Mouse (Mus musculus) G1E-ER4 (cell line): Measurements from ENCODE around the gene Slc30a10. TPM values are rescaled to one million over a fixed set of nuclear protein-coding genes. Genes with fewer than 3 reads are reported as not detected.

ENCODE experiments used
- GATA1 ChIP-seq: IDR thresholded peaks from one replicate; pipeline ENCODE4 v1.8.0; 2012; ENCODE audit warnings: low read length, inconsistent platforms
- polyA plus RNA-seq: library from polyadenylated mRNA; stranded (reverse); fragments of >175 nt; gene quantifications from 2 replicates; pipeline ENCODE4 v1.2.3, GENCODE M21; 2012

Gene Slc30a10
- polyA plus RNA-seq: 8.9 and 11.2 TPM in 2 replicates

DNA sequence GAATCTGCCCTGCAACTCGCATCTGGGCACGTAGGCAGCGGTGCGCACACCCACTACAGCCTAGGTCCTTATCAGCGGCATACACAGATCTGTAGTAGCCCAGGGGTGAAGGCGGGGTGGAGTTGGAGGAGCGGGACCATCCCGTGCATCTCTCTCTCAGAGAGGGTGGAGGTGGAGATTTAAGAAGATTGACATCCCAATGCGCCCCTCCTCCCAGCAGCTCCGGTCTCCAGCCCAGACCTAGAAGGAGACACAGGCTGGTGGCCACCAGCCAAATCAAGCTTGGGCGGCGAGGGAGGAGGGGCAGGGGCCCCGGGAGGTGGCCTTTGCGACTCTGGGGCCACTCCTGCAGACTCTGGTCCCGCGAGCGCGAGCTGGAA lies at the start of gene Slc30a10:
Gene Slc30a10, plus strand, starts transcription at position 274 of the 380 bp plus-strand sequence.
- TF ChIP-seq GATA1: peak; percentile 58

DNA sequence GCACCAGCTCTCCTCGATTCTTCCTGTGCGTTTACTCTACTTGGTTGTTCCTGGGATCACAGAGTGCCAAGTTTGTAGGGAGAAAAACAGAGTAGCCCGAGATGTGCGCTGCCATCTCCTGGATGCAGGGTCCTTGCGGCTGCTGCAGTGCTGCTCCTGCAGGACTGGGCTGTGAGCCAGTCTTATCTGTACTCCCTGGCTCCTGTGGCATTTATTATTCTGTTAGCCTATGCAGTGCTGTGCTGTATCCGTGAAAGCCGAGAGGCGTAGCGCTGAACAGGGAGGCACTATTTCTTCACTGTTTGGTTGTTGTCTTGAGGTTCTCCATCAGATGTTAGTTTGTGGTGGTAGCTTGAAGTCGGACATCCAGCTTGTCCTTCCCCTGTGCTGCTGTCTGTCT lies 48.7 kb upstream of the Slc30a10 start:
- no peak for TF ChIP-seq GATA1

DNA sequence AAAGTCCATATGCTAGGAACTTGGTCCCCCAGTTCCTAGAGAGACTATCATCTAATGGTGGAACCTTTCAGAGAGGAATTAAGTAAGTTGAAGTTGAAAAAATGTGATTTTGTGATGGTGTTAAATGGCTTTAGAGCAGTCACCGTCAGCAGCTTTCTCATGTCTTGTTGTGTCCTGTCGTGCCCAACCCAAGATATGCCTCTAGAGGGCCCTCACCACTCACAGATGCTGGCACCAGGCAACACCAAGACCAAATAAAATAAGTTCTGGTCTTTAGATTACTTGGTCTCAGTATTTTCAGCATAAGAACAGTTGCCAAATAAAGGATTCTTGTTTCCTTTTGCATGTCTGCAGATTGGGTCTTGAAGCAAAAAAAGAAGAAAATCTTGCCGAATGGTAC lies 44.8 kb upstream of the Slc30a10 start:
- TF ChIP-seq GATA1: no peak

DNA sequence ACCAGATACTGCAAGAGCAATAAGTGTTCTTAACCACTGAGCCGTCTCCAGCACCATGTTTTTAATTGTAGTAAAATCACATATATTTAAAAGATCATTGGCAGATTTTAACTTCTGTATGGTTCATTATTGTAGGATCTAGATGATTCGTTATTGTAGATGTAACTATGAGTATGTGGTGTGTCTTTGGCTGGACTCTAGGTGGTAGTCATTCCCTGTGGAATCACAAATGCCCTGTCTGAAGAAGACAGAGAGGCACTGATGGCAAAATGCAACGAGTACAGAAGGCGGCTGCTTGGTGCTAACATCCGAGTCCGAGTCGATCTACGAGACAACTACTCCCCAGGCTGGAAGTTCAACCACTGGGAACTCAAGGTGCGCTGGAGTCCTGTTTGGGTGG lies 36.6 kb upstream of the Slc30a10 start:
- TF ChIP-seq GATA1: no peak

DNA sequence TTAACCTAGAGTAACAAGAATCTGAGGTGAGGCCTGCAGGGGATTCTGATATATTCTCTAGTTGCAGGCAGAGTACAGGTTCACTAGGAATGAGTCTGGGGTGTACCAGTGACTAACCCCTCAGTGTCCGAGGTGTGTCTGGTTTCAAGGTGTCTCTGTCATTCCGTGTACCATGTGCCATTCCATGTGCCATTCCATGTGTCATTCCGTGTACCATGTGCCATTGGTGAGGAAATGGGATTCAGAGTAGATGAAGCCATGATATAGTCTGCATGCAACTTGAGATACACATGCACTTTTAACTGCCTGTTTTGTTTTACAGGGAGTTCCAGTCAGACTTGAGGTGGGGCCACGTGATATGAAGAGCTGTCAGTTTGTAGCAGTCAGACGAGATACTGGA lies 34.8 kb upstream of the Slc30a10 start:
- no peak for TF ChIP-seq GATA1

DNA sequence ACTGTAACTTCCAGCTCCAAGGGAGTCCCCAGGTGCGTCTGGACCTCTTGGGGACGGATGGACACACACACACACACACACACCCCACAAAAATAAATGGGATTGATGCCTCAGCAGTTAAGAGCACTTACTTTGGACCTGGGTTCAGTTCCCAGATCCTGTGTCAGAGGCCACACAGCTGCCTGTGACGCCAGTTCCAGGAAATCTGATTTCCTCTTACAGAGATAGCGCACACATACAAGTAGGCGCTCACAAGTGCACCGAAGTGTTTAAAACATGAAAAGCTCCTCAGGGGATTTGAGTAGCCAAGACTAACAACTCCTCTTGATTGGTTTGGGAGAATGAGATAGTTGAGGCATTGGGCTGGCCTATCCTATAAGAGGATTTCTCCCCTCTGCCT lies 33.9 kb upstream of the Slc30a10 start:
- no peak for TF ChIP-seq GATA1

DNA sequence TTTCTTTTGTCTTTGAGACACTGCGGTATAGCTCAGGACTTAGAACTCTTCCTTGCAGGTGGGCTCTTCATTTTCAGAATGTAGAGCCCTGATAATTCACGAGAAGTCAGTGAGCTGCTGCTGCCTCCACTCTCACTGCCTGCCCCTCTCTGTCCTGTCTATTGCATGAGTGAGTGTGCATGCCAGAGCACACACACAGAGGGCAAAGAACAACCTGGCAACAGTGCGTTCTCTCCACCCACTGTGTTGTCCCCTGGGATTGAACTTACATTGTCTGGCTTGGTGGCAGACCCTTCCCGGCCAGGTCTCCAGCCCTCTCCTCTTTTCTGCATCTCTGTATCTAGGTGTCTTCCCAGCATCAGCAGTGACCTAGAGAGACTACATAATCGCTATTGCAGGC lies 28.1 kb upstream of the Slc30a10 start:
- no peak for TF ChIP-seq GATA1

DNA sequence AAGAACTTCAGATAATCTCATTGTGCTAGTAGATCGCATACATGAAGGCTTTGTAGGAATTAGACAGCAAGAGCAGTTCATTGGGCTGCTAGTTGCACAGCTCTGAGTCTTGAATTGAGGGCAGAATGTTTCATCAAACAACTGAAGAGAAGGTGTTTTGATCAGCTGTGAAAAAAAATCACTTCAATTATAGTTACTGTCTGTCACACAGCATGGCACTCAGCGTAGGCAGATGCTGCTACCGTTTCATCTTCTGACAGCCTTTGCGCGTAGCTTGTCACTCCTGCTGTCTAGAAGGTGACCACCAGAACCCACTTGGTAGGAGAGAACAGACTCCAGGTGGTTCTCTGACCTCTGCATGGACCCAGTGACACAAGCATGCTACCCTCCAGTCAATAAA lies 24.2 kb upstream of the Slc30a10 start:
- no peak for TF ChIP-seq GATA1

DNA sequence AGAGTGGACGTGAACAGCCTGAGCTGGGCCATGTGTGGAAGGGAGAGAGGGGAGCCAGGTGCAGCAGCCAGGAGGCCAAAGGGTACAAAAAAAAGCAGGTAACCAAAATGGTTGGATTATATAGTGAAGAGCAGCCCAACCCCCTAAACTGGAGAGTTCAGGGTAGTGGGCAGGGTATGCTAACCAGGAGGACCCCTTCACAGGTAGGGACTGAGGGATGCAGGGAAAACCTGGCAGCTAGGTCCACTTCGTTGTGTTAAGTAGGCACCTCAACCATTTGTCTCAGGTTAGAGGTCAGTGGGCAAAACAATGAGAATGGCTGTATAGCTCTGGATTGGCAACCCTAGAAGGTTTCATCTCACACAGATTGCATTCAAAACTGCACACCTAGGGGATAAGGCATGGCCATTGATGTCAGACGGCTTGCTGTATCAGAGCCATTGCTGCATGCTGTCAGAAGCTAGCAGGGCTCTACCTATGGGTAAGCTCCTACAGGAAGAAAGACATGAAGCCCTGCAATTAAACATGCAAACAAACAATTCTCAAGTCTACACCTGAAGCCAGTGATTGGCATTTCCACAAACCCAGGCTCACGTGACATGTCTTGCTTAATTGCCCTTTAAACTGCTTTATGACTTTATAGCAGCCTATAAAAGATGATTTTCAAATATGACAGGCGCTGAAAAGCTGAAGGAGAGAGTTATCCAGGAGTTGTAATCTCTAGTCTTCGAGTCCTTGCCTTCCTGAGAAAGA lies 23.2 kb upstream of the Slc30a10 start:
- TF ChIP-seq GATA1: no peak

DNA sequence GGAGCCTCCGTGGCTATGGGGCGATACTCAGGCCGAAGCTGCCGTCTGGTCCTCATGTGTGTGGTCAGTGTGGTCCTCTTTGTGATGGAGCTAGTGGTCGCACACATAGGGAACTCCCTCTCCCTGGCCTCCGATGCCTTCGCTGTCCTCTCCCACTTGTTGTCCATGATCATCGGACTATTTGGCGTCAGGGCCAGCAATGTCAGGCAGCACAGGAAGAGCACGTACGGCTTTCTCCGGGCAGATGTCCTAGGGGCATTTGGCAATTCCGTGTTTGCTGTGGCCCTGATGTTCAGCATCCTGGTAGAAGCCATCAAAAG lies 22.7 kb upstream of the Slc30a10 start:
- TF ChIP-seq GATA1: no peak

DNA sequence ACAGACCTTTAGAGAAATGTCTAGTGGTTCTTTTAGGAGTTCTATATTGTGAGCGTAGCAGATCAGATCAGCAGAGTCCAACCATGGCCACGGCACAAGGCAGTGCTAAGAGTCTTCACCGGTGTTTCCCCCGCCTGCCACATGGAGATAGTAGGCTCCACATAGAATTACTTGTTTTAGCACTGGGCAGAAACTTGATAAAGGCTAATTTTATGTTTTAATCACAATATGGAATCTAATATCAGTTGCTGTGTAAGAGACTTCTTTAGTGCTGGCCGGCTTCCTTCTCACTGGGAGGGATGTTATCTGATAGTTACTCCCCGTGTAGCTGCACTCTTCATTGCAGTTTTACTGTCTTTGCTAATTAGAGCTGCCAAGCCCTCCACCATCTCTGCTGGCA lies 21.5 kb upstream of the Slc30a10 start:
- TF ChIP-seq GATA1: no peak

DNA sequence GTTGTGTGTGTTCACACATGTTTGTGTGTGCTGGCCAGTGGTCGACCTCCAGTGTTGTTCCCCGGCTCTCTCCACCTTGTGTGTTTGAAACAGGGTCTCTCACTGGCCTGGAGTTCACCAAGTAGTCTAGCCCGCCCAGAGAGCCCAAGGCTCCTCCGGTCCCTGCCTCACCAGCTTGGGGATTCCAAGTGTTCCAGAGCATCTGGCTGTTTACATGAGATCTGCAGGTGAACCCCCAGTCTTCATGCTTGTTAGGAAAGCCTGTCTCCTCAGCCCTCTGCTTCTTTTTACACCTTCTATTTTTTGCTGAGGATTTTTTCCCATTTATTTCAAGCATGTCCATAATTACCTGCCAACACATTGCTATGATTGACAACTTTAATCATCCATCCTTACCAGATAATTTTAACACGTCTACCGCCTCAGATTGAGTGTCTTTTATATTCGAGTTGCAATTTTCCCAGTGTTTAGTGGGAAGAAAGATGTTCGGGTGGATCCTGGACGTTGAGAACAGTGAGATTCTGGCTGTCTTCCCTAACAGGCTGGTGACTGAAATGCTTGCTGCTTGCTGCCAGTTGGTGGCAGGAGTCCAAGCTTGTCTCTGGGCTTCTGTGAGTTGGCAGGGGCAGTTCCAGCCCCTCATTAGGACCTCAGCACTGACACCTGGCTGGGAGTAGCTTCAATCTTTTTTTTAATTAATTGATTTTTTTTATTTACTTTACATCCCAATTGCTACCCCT lies 15.6 kb upstream of the Slc30a10 start:
- TF ChIP-seq GATA1: no peak

DNA sequence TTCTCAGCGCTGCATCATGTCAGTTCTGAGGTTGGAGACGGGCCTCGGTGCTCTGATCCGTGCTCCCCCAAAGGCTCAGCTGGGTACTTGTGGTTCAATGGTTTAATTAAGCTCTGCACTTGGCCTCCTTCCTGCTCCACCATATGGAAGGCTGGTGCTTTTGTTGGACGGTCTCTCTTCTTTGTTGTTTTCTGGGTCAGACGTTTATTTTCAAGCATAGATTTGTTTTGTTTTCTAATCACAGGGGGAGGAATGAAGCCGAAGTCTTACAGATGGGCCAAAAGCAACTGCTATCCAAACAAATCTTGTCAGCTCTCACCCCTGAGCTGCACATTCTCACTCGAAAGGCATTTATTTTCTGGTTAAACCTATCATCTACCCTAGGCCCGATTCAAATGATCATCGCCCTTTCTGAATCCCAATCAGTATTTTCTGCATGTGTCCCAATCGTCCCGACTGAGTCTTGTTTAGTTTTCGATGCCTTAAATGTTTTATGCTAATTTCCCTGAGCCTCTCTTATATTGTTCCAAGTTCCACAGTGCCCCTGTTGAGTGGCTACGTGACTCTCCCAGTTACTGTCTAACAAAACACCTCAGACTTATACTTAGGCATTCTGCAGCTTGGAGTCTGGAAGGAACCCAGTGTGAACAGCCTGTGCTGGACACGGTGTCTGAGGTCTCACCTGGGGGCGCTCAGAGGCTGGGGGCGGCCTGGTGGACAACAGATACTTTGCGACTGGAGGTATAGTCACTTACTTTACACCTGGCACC lies 12.8 kb upstream of the Slc30a10 start:
- no peak for TF ChIP-seq GATA1

DNA sequence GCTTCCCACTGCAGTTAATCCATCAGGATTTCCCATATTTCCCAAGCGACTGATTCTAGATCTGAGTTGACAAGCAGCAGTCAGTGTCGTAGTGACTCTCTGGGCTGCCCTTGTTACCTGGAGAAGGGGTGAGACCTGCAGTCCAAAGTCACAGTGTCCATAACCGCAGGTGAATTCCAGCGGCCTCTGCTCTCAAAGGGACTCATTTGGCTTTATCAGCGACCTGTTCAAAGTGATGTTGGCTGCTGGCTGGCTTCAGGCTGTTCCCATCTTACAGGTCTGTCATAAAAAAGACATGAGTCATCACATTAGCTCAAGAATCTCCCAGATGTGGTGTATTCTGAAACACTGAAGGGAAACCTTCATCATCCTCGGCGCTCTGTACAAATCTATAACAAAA lies 5.7 kb upstream of the Slc30a10 start:
- no peak for TF ChIP-seq GATA1

DNA sequence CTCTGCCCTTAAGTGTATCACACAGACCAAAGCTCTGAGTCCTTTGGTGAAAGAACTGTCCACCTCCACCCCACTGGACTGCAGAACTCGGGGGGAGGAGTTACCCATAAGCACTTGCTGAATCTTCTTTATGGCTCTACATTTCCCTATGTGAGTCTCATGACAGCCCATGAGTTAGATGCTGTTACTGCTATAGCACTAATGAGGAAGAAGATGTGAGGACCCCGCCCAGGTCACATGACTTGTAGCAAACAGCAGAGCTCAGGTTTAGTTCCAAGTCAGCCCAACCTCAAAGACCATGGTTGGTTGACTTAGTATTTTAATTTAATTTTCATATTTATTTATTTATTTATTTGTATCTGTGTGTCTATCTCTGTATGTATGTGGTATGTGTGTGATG lies 4.9 kb upstream of the Slc30a10 start:
- TF ChIP-seq GATA1: no peak

DNA sequence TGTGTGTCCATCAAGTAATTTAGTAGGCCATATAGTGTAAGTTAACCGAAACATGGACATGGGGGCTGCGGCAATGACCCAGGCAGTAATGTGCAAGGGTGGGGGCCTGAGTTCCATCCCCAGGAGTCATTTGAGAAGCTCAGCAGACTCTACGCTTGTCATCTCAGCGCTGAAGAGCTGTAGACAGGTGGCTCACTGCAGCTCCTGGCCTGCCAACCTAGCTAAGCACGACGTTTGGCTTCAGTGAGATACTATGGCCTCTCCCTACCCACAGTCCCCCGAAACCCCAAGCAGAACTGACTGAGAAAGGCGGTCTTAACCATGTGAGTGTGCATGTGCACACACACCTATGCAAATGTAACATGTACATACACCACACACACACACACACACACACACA lies 3.6 kb upstream of the Slc30a10 start:
- TF ChIP-seq GATA1: no peak
